Mouse (Mus musculus): ENCODE results near the gene Zfp704.
"Not testable (repeated sequence)": the region's sequence is repeated elsewhere in the genome, so short reads cannot be mapped to it uniquely, and the experiment has no call there.

The Zfp704 gene

GRCm38 (mm10) chr3:9598061-9598460 lies 11.8 kb downstream of the Zfp704 start:
- DNase-seq (ENCODE audit: low spot score in 2 of 2): no peak

- DNase-seq (ENCODE audit: low spot score in 2 of 2): no peak
Measured at GRCm38 (mm10) chr3:9594457-9594856, 15.4 kb downstream of the Zfp704 start.

- no peak for DNase-seq (ENCODE audit: low spot score in 2 of 2)
Measured at GRCm38 (mm10) chr3:9593832-9594231, 16.1 kb downstream of the Zfp704 start.

- DNase-seq (ENCODE audit: low spot score in 2 of 2): no peak
Measured at GRCm38 (mm10) chr3:9591416-9592110, 18.3 kb downstream of the Zfp704 start.

- DNase-seq (ENCODE audit: low spot score in 2 of 2): no peak
Measured at GRCm38 (mm10) chr3:9588635-9589034, 21.2 kb downstream of the Zfp704 start.

- DNase-seq (ENCODE audit: low spot score in 2 of 2): no peak
Measured at GRCm38 (mm10) chr3:9587304-9587703, 22.6 kb downstream of the Zfp704 start.

- DNase-seq (ENCODE audit: low spot score in 2 of 2): no peak
Measured at GRCm38 (mm10) chr3:9583516-9583915, 26.4 kb downstream of the Zfp704 start.

- DNase-seq (ENCODE audit: low spot score in 2 of 2): no peak
Measured at GRCm38 (mm10) chr3:9580952-9581798, 28.7 kb downstream of the Zfp704 start.

GRCm38 (mm10) chr3:9580102-9580501 lies 29.8 kb downstream of the Zfp704 start:
- DNase-seq (ENCODE audit: low spot score in 2 of 2): no peak

- no peak for DNase-seq (ENCODE audit: low spot score in 2 of 2)
Measured at GRCm38 (mm10) chr3:9579028-9579643, 30.7 kb downstream of the Zfp704 start.

- no peak for DNase-seq (ENCODE audit: low spot score in 2 of 2)
Measured at GRCm38 (mm10) chr3:9576872-9577271, 33.0 kb downstream of the Zfp704 start.

GRCm38 (mm10) chr3:9574305-9574704 lies 35.6 kb downstream of the Zfp704 start:
- DNase-seq (ENCODE audit: low spot score in 2 of 2): no peak

GRCm38 (mm10) chr3:9573581-9573980 lies 36.3 kb downstream of the Zfp704 start:
- DNase-seq (ENCODE audit: low spot score in 2 of 2): no peak

GRCm38 (mm10) chr3:9572261-9572660 lies 37.6 kb downstream of the Zfp704 start:
- DNase-seq (ENCODE audit: low spot score in 2 of 2): no peak

- DNase-seq (ENCODE audit: low spot score in 2 of 2): no peak
Measured at GRCm38 (mm10) chr3:9570782-9571181, 39.1 kb downstream of the Zfp704 start.

- DNase-seq (ENCODE audit: low spot score in 2 of 2): not testable (repeated sequence)
Measured at GRCm38 (mm10) chr3:9569706-9570105, 40.2 kb downstream of the Zfp704 start.

GRCm38 (mm10) chr3:9568565-9569228 lies 41.2 kb downstream of the Zfp704 start:
- no peak for DNase-seq (ENCODE audit: low spot score in 2 of 2)

- DNase-seq (ENCODE audit: low spot score in 2 of 2): no peak
Measured at GRCm38 (mm10) chr3:9567948-9568347, 41.9 kb downstream of the Zfp704 start.

- no peak for DNase-seq (ENCODE audit: low spot score in 2 of 2)
Measured at GRCm38 (mm10) chr3:9566831-9567230, 43.1 kb downstream of the Zfp704 start.

GRCm38 (mm10) chr3:9563562-9563961 lies 46.3 kb downstream of the Zfp704 start:
- DNase-seq (ENCODE audit: low spot score in 2 of 2): no peak

- no peak for DNase-seq (ENCODE audit: low spot score in 2 of 2)
Measured at GRCm38 (mm10) chr3:9562649-9563328, 47.1 kb downstream of the Zfp704 start.
